Mouse (Mus musculus) ES-E14 (cell line): Measurements from ENCODE around the gene Phc1. TPM values are rescaled to one million over a fixed set of nuclear protein-coding genes. Genes with fewer than 3 reads are reported as not detected.
A peak's percentile ranks its signal among the peaks of the same experiment; 100 is the strongest.
"Not testable (repeated sequence)": the region's sequence is repeated elsewhere in the genome, so short reads cannot be mapped to it uniquely, and the experiment has no call there.

Experiments
- DNase-seq: peaks from one replicate; pipeline ENCODE4 v3.0.0-alpha.2; 2013; ENCODE audit warnings: low read depth, low spot score
- H3K27ac ChIP-seq: 2 replicates; pipeline ENCODE4 v1.5.1; 2012; ENCODE audit warnings: low read depth, mild to moderate bottlenecking, low read length, moderate library complexity, mixed read lengths; ENCODE audit not compliant: poor library complexity, insufficient read depth, severe bottlenecking
- H3K36me3 ChIP-seq: 2 replicates; pipeline ENCODE4 v1.6.1; 2012; ENCODE audit warnings: mild to moderate bottlenecking, low read length, moderate library complexity, mixed read lengths; ENCODE audit not compliant: control insufficient read depth, poor library complexity, insufficient read depth, severe bottlenecking
- H3K4me1 ChIP-seq, 2 experiments: fragments of 150-350 bp in 1 of 2; sonication (generic) in 1 of 2; 2 replicates each; pipeline ENCODE4 v1.6.1; 2012; ENCODE audit warnings: low read length in 2 of 2, mild to moderate bottlenecking in 1 of 2, mixed read lengths in 1 of 2; ENCODE audit not compliant: control insufficient read depth in 2 of 2, insufficient read depth in 2 of 2, poor library complexity in 1 of 2
- H3K4me3 ChIP-seq, 2 experiments: fragments of 150-350 bp in 1 of 2; sonication (generic) in 1 of 2; 2 replicates each; pipeline ENCODE4 v1.5.1; 2012; ENCODE audit warnings: low read length in 2 of 2, low read depth in 1 of 2, mild to moderate bottlenecking in 1 of 2, mixed read lengths in 1 of 2; ENCODE audit not compliant: insufficient read depth in 1 of 2, poor library complexity in 1 of 2, severe bottlenecking in 1 of 2
- H3K9ac ChIP-seq: 2 replicates; pipeline ENCODE4 v1.6.1; 2012; ENCODE audit warnings: low read depth, mild to moderate bottlenecking, low read length, mixed read lengths; ENCODE audit not compliant: poor library complexity, insufficient read depth, severe bottlenecking
- H3K9me3 ChIP-seq: fragments of 150-350 bp; sonication (generic); 2 replicates; pipeline ENCODE4 v1.6.1; 2012; ENCODE audit warnings: low read depth, mild to moderate bottlenecking, low read length; ENCODE audit not compliant: control insufficient read depth, insufficient read depth
- CHD2 ChIP-seq: IDR thresholded peaks from 2 replicates; pipeline ENCODE4 v1.6.1; 2014; ENCODE audit warnings: mild to moderate bottlenecking, low read depth, low read length, inconsistent platforms
- HCFC1 ChIP-seq: IDR thresholded peaks from 2 replicates; pipeline ENCODE4 v1.6.1; 2012; ENCODE audit warnings: low read length, inconsistent platforms, borderline replicate concordance; ENCODE audit not compliant: insufficient read depth
- MAFK ChIP-seq: IDR thresholded peaks from 2 replicates; pipeline ENCODE4 v1.6.1; 2014; ENCODE audit warnings: mild to moderate bottlenecking, low read depth, low read length, inconsistent platforms; ENCODE audit not compliant: insufficient read depth
- ZC3H11A ChIP-seq: IDR thresholded peaks from 2 replicates; pipeline ENCODE4 v1.6.1; 2012; ENCODE audit warnings: low read depth, mild to moderate bottlenecking, inconsistent platforms, low read length, borderline replicate concordance
- ZNF384 ChIP-seq: IDR thresholded peaks from 2 replicates; pipeline ENCODE4 v1.6.1; 2012; ENCODE audit warnings: low read depth, low read length, inconsistent platforms
- in situ Hi-C, 2 experiments: fragments of 600-800 bp; cut with MboI; formaldehyde crosslinking; loops; one replicate each; pipeline ENCODE4 v1.15.1; 2025; ENCODE audit warnings: low sequenced_read_pairs in 2 of 2, inconsistent platforms in 1 of 2; ENCODE audit not compliant: unreplicated experiment in 2 of 2
- total RNA-seq: library from RNA; depleted of rRNA; stranded (reverse); fragments of 300-350 nt; gene quantifications from 2 replicates; pipeline ENCODE4 v1.2.3, GENCODE M21; 2012

The Phc1 gene
- total RNA-seq, 1 experiment = 169 TPM

- TF ChIP-seq MAFK = peak; percentile 81
- no peak for TF ChIP-seq ZC3H11A
- TF ChIP-seq CHD2 = no peak
- Histone ChIP-seq H3K4me3 (peak overlapping the region; percentile 19 to 35; a peak in 3 of 4 replicates), H3K36me3 (no peaks in the 10 kb centered on the region; the same call in 1 of the 2 replicates), H3K9me3 (no peaks in the 10 kb centered on the region), H3K4me1 (peaks cover 9 to 22% of the 10 kb centered on the region in 2 experiments; a peak in 3 of 4 replicates), H3K9ac (no peak overlapping the region; the same call in 1 of the 2 replicates), H3K27ac (peak overlapping the region; percentile 93)
- in situ Hi-C loops = no loop called here
- peak; percentile 62 for DNase-seq
These were observed 25.9 kb upstream of the Phc1 start for GRCm38 (mm10) chr6:122366287-122366686.

GRCm38 (mm10) chr6:122365706-122366105 is 25.3 kb upstream of the Phc1 start:
- no peak for DNase-seq
- in situ Hi-C loops = no loop called here
- H3K4me3 ChIP-seq = peak overlapping the region; percentile 19 to 35; a peak in 3 of 4 replicates
- peaks cover 9 to 20% of the 10 kb centered on the region in 2 experiments; a peak in 3 of 4 replicates for H3K4me1 ChIP-seq
- H3K9me3 ChIP-seq = no peaks in the 10 kb centered on the region
- no peak overlapping the region for H3K9ac ChIP-seq
- no peak for TF ChIP-seq CHD2
- no peak for TF ChIP-seq ZNF384
- no peaks in the 10 kb centered on the region; the same call in 1 of the 2 replicates for H3K36me3 ChIP-seq
- H3K27ac ChIP-seq = peak overlapping the region; percentile 93

GRCm38 (mm10) chr6:122357089-122357488 is 16.7 kb upstream of the Phc1 start:
- Histone ChIP-seq H3K4me1 (peaks cover 0 to 2% of the 10 kb centered on the region in 2 experiments; a peak in 2 of 4 replicates), H3K9me3 (no peaks in the 10 kb centered on the region), H3K36me3 (no peaks in the 10 kb centered on the region; the same call in 1 of the 2 replicates), H3K27ac (no peak overlapping the region), H3K4me3 (no peak overlapping the region), H3K9ac (no peak overlapping the region)
- in situ Hi-C loops = no loop called here
- TF ChIP-seq CHD2 (no peak), ZNF384 (no peak), ZC3H11A (no peak), HCFC1 (no peak)
- DNase-seq = no peak

GRCm38 (mm10) chr6:122355909-122356308 is 15.5 kb upstream of the Phc1 start:
- no peak for DNase-seq
- no peak for TF ChIP-seq ZC3H11A
- TF ChIP-seq ZNF384 = no peak
- no peak for TF ChIP-seq MAFK
- no peak for TF ChIP-seq CHD2
- no peak for TF ChIP-seq HCFC1
- Histone ChIP-seq H3K27ac (peak overlapping the region; percentile 64), H3K9ac (peak overlapping the region; percentile 63), H3K9me3 (no peaks in the 10 kb centered on the region), H3K4me1 (peaks cover 0 to 8% of the 10 kb centered on the region in 2 experiments; a peak in 2 of 4 replicates), H3K36me3 (no peaks in the 10 kb centered on the region), H3K4me3 (peak overlapping the region; percentile 28 to 29)
- in situ Hi-C loops = no loop called here

GRCm38 (mm10) chr6:122347326-122347725 is 7.0 kb upstream of the Phc1 start:
- H3K36me3 ChIP-seq, H3K9ac ChIP-seq, H3K27ac ChIP-seq, DNase-seq, H3K4me3 ChIP-seq, H3K9me3 ChIP-seq: not testable (repeated sequence)
- peak; percentile 73 for TF ChIP-seq CHD2
- H3K4me1 ChIP-seq = peaks cover 11 to 21% of the 10 kb centered on the region in 2 experiments
- in situ Hi-C loops = loop anchor here in 1 of 2 experiments (25.0 kb wide), 1 partner anchor 390 kb away; no protein-coding TSS in a partner anchor
